Mouse (Mus musculus) CH12.LX (cell line): Measurements from ENCODE around the gene Gm49321.

ENCODE experiments used
- CHD2 ChIP-seq: IDR thresholded peaks from 2 replicates; pipeline ENCODE4 v1.6.1; 2011; ENCODE audit warnings: low read length, improper control_type of control experiment
- CTCF ChIP-seq, 2 experiments: IDR thresholded peaks in 1 of 2; conservative IDR thresholded peaks in 1 of 2; 2 replicates each; pipeline ENCODE4 v1.5.1; 2011 to 2012; ENCODE audit warnings: low read depth in 2 of 2, low read length in 2 of 2, improper control_type of control experiment in 1 of 2, inconsistent platforms in 1 of 2, mild to moderate bottlenecking in 1 of 2, moderate library complexity in 1 of 2
- E2F4 ChIP-seq: IDR thresholded peaks from 2 replicates; pipeline ENCODE4 v1.6.1; 2011; ENCODE audit warnings: low read depth, low read length, improper control_type of control experiment; ENCODE audit not compliant: insufficient replicate concordance
- EP300 ChIP-seq: IDR thresholded peaks from 2 replicates; pipeline ENCODE4 v1.6.1; 2011; ENCODE audit warnings: low read length, improper control_type of control experiment
- MAX ChIP-seq: IDR thresholded peaks from 2 replicates; pipeline ENCODE4 v1.6.1; 2011; ENCODE audit warnings: low read length, improper control_type of control experiment
- MEF2A ChIP-seq: IDR thresholded peaks from 2 replicates; pipeline ENCODE4 v1.6.1; 2014; ENCODE audit warnings: low read depth, mild to moderate bottlenecking, inconsistent platforms, low read length, improper control_type of control experiment, borderline replicate concordance
- POLR2AphosphoS2 ChIP-seq: IDR thresholded peaks from 2 replicates; pipeline ENCODE4 v1.6.1; 2011; ENCODE audit warnings: low read depth, low read length, improper control_type of control experiment
- ZNF384 ChIP-seq: IDR thresholded peaks from 2 replicates; pipeline ENCODE4 v1.6.1; 2012; ENCODE audit warnings: low read depth, low read length, improper control_type of control experiment, inconsistent platforms

DNA sequence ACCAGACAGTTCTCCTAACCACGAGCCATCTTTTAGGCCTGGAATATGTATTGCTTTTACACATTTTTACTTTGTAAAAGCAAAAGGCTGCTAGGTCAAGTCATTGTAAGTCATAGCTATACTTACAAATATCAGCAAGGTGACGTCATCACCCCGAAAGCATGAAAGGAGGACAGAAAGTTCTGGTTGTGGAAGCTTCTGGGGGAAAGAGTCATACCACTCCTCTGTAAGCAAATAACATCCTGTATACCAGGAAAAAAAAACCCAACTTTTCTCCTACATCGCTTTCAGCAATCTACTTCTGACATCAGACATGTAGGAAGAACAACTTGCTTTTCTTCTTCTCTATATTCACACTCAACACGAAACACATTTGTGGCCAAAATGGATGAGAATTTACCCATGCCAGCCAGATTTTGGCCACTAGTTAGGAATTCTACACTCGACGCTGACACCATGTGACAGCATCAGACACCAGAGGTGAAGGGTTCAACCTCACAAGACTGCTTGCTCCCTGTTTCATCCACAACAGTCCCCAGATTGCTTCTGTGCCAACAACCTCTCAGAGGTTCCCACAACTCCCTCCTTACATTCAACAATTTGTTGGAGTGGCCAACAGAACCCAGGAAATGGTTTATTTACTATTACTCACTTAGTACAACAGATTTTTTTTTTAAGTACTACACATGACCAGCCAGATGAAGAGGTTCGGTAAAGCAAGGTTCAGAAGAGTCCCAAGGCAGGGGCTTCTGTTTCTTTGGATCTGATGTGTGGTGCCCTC lies 49.3 kb upstream of the Gm49321 start:
- no peak for TF ChIP-seq CTCF (conservative IDR thresholded peaks at IDR 0.05 in 1 of 2, IDR thresholded peaks at IDR 0.05 in 1 of 2; ENCODE audit: low read depth in 2 of 2, low read length in 2 of 2)
- no peak; the same call in 1 of the 2 replicates for TF ChIP-seq CHD2
- no peak for TF ChIP-seq E2F4
- peak; percentile 88 for TF ChIP-seq ZNF384
- peak; percentile 75 for TF ChIP-seq MAX
- TF ChIP-seq POLR2AphosphoS2: no peak
- TF ChIP-seq MEF2A: peak; percentile 85
- TF ChIP-seq EP300: peak; percentile 97
